Mouse (Mus musculus): ENCODE measurements around the gene Cacng2. TPM values are rescaled to one million over a fixed set of nuclear protein-coding genes. Genes with fewer than 3 reads are reported as not detected.
A peak's percentile ranks its signal among the peaks of the same experiment; 100 is the strongest.
"Not testable (repeated sequence)": the region's sequence is repeated elsewhere in the genome, so short reads cannot be mapped to it uniquely, and the experiment has no call there.

Gene Cacng2
- polyA plus RNA-seq, 1 experiment, result not detected

DNA sequence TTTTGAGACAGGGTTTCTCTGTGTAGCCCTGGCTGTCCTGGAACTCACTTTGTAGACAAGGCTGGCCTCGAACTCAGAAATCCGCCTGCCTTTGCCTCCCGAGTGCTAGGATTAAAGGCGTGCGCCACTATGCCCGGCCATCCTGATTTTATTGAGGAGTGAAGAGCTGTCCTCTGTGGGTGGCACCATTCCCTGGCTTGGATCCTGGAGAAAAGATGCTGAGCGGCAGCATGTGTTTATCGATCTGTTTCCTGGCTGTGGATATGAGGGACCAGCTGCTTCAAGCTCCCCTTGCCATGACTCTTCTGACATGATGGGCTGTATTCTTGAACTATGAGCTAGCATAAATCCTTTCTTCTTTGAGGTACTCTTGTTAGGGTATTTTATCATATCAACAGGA is 111.6 kb downstream of the Cacng2 start:
- not testable (repeated sequence) for H3K4me3 ChIP-seq (ENCODE audit: insufficient read depth, low read depth, low read length); H3K4me1 ChIP-seq (ENCODE audit: control insufficient read depth, insufficient read depth, insufficient read length, low read length); H3K27ac ChIP-seq (replicated peaks; ENCODE audit: low read depth, low read length)

DNA sequence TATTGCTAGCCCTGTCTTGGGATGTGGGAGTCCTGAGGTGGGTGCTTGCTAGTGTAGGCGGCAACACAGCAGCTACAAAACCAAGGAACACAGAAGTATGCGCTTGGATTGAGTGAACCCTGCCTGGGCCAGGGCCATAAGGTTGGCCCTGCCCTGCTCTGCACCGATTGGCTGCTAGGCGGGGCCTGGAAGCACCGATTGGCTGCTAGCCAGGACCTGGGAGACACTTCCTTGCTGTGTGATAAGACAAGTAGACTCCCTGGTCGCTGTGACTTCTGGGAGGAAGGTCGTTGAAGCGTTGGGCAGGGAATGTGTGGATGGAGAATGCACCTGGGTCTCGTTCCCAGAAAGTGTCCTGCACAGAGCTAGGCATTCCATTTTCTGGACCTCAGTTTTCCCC is 115.9 kb downstream of the Cacng2 start:
- no peak overlapping the region for H3K27ac ChIP-seq (replicated peaks; ENCODE audit: low read depth, low read length)
- H3K4me3 ChIP-seq (ENCODE audit: insufficient read depth, low read depth, low read length), result no peak overlapping the region
- H3K4me1 ChIP-seq (ENCODE audit: control insufficient read depth, insufficient read depth, insufficient read length, low read length), result no peaks in the 10 kb centered on the region

DNA sequence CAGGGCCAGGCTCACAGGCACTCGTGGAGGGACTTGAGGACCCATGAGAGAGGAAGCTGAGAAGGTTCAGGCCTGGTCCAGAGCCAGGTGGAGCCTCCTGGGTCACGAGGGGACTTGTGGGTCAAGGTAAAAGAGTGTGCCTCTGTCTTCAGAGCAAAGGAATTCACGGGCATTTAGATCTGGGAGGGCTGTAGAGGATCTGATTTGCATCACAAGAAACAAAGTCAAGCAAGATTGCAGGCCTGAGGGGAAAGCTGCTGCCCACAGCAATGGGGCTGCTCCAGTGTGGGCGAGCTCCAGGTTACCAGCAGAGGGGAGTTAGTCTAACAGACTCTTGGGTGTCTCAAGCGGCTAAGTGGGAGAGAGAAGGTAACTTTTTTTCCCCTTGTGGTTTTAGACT is 118.4 kb downstream of the Cacng2 start:
- Histone ChIP-seq H3K4me3 (ENCODE audit: insufficient read depth, low read depth, low read length) (no peak overlapping the region), H3K27ac (replicated peaks; ENCODE audit: low read depth, low read length) (no peak overlapping the region)

DNA sequence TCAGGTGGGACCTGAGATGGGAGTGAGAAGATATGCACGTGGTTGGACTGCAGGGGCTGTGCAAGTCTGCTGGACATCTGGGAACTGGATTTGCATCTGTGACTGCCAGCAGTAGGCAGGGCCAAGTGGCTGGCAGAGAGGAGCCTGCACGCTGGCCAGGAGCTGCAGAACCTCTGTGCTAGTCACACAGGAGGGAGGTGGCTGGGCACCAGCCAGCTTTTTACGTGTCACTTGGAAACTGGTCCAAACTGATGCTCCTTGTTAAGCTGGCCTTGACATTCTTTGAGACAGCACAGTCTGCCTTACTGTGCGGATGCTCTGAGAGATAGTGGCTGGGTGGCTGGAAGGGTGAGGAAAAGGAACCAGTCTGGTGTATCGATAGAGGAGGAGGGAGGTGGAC is 131.3 kb downstream of the Cacng2 start:
- no peak overlapping the region for H3K4me3 ChIP-seq (ENCODE audit: insufficient read depth, low read depth, low read length)
- H3K4me1 ChIP-seq (ENCODE audit: control insufficient read depth, insufficient read depth, insufficient read length, low read length), result no peaks in the 10 kb centered on the region
- no peak overlapping the region for H3K27ac ChIP-seq (replicated peaks; ENCODE audit: low read depth, low read length)

More for the DNA sequence above, 118.4 kb downstream of the Cacng2 start:
- no peaks in the 10 kb centered on the region for H3K4me1 ChIP-seq (ENCODE audit: control insufficient read depth, insufficient read depth, insufficient read length, low read length)

DNA sequence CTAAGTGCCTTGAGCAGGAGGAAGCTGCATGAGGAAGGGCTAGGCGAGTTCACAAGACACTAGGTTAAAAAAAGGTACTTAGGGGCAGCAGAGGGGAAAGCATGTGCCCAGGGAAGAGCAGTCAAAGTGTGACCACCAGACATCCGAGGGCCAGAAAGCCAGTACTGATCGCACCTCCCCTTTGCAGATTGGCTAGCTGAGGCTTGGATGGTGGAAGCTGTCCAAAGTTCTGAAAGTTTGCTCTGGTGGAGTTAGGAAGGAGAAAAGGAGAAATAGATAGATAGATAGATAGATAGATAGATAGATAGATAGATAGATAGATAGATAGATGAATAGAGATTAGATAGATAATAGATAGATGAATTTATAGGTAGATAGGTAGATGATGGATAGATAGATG is 136.4 kb downstream of the Cacng2 start:
- Histone ChIP-seq H3K4me1 (ENCODE audit: control insufficient read depth, insufficient read depth, insufficient read length, low read length) (no peaks in the 10 kb centered on the region), H3K27ac (replicated peaks; ENCODE audit: low read depth, low read length) (no peak overlapping the region), H3K4me3 (ENCODE audit: insufficient read depth, low read depth, low read length) (no peak overlapping the region)

DNA sequence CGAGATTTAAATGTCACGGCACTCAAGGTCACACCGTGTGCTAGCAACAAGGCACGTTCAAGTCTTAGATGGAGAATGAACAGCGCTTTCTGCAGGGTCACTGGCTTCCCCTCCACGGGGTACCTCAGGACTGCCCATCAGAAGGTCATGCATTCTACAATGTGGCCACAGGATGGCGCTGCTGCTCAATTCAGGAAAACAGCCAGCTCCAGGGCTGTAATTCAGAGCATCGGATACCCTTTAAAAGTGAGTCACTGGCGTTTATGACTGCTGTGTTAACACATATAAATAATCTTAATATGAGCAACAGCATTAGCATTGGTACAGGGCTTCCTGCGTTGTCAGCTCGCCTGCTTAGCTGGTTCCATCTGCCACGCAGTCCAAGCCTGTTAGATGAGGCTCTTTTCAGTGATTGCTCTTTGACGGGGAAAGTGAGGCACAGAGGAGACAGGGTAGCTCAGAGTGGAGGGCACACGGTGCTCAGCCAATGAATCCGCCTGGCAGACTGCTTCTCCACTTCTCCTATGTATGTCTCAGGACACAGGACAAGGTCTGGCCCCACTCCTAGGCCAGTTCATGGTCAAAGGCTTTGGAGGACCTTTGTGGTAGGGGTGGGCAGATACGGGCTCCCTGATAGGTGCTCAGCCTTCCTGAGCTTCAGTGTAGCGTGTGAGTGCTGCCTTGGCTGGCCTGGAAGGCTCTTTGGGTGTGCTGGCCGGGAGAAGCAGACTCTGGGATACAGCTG is 137.5 kb downstream of the Cacng2 start:
- no peak overlapping the region for H3K4me3 ChIP-seq (ENCODE audit: insufficient read depth, low read depth, low read length)
- H3K27ac ChIP-seq (replicated peaks; ENCODE audit: low read depth, low read length), result no peak overlapping the region
- H3K4me1 ChIP-seq (ENCODE audit: control insufficient read depth, insufficient read depth, insufficient read length, low read length), result no peaks in the 10 kb centered on the region

DNA sequence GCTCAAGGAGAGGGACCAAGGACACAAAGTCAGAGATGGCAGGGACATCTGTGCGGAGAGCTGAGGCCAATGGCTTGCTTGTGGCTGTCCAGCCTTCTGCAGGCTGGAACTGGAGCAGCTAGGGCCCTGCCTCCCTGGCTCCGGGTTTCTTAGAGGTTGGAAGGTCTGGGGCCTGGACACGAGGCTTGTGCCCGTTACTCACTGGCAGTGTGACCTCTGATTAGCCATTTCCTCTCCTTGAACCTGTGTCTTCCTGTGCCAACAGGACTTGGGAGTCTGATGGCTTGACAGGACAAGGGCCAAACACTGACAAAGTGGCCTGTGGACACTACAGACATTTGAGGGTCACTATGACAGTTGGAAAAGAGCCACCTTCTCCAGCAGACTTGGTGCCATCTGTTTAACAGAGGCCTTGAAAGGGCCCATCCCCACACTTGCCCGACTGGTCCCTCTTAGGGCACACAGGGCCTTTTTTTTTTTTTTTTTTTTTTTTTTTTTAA is 138.6 kb downstream of the Cacng2 start:
- Histone ChIP-seq H3K4me1 (ENCODE audit: control insufficient read depth, insufficient read depth, insufficient read length, low read length) (no peaks in the 10 kb centered on the region), H3K27ac (replicated peaks; ENCODE audit: low read depth, low read length) (no peak overlapping the region), H3K4me3 (ENCODE audit: insufficient read depth, low read depth, low read length) (no peak overlapping the region)

DNA sequence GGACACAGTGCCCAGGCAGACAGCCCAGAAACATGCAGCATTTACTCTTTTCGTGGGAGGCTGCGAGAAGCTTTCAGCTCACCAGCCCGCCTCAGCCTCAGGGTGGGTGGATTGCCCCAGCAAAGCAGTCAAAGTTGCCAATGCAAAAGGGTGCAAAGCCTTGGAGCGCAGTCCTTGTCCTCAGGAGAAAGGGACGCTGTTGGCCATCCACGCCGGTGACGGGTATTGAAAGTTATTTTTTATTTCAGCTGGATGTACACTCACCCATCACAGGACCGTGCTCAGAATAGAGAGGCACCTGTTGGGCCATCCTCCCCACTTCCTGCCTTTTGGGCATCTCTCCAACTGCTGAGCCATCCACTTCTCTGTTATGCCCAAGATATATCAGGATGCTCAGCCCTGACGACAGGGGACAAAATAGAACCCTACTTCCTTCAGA is 140.4 kb downstream of the Cacng2 start:
- Histone ChIP-seq H3K4me3 (ENCODE audit: insufficient read depth, low read depth, low read length) (no peak overlapping the region), H3K27ac (replicated peaks; ENCODE audit: low read depth, low read length) (no peak overlapping the region), H3K4me1 (ENCODE audit: control insufficient read depth, insufficient read depth, insufficient read length, low read length) (no peaks in the 10 kb centered on the region)

DNA sequence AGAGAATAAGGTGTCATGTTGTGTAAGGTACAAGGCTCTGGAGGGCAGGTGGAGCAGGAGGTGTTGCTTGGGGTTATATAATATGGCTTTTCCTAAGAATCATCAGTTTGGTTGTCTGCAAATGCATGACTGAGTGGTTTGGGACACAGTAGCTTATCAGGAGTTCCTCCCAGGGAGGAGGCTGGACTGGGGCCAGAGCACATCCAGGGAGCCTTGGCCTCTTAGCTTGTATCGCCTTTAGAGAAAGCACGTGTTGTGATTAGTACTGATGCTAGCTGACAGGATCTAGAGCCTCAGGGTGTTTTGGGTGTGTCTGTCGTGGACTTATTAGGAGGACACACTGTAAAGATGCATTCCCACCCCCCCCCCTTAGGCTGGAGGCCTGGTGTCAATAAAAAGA is 142.2 kb downstream of the Cacng2 start:
- no peak overlapping the region for H3K4me3 ChIP-seq (ENCODE audit: insufficient read depth, low read depth, low read length)
- H3K27ac ChIP-seq (replicated peaks; ENCODE audit: low read depth, low read length), result no peak overlapping the region
- no peaks in the 10 kb centered on the region for H3K4me1 ChIP-seq (ENCODE audit: control insufficient read depth, insufficient read depth, insufficient read length, low read length)

DNA sequence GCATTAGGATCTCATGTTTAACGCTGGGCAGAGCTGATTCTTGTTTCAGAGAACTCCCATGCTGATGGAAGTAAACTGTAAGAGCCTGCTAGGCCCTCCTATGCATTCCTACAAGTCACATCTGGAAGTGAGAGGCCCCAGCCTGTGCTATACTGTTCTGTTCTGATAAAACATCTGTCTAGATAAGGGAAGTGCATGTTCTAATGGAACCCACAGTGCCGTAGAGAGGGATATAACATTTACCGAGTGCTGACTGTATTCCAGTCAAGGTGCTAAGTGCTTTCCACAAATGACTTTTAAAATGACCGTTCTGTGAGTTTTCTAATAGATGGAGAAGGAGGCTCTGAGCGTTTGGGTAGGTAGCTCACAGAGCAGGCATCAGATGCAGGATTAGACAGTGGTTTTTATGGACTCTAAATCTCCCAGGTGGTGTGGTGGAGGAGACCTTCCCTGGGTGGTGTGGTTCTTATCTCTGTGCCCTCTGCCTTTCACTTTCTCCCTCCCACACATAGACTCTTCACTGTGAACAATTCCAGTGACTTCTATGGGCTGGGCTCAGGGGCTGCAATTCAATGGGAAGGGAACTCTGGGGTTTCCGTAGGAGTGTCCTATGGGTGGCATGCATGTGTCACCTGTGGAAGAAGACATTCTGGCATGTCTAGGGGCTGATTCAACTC is 145.5 kb downstream of the Cacng2 start:
- Histone ChIP-seq H3K27ac (replicated peaks; ENCODE audit: low read depth, low read length) (no peak overlapping the region), H3K4me3 (ENCODE audit: insufficient read depth, low read depth, low read length) (no peak overlapping the region), H3K4me1 (ENCODE audit: control insufficient read depth, insufficient read depth, insufficient read length, low read length) (peaks cover 3% of the 10 kb centered on the region)

DNA sequence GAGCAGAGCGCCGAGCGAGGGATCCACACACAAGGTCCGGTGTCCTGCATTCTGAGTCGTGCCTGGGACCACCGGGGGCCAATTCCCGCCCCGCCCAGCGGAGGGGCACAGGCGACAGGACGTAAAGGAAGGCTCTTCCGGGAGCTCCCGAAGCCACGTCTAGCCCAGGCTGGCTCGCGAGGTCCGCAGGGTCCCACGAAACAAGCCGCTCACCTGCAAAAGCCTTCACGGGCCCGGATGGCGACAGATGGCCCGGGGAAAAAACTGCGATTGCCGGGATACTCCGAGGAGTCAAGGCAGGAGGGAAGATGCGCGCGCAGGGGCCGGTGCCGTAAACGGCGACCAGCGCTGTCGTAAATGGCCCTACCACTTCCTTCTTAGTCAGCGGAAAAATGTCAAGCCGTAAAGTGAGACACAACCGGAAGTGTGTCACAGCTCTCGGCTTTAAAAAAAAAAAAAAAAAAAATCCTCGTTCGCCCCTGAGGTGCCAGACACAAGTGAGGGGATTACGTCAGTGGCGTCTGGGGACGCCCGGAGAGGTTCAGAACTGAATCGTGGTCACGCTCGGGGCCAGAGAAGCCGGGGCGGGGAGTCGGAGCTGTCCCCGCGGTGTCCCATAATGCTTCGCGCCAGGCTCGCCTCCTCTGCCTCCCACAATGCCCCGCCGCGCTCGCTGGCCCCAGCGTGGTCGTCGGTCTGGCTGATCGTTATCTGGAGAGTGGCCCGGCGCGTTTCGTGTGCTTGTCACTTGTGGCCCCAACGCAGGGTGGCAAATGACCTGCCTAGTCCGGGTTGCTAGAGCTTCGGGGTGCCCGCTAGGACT is 149.1 kb downstream of the Cacng2 start, which contains the start of gene Eif3d:
Gene Eif3d, minus strand, starts transcription at position 344 of the 823 bp plus-strand sequence.
- H3K4me3 ChIP-seq (ENCODE audit: insufficient read depth, low read depth, low read length), result peak within 1 kb of the TSS; percentile 97
- peak within 1 kb of the TSS; percentile 97 for H3K27ac ChIP-seq (replicated peaks; ENCODE audit: low read depth, low read length)
- H3K4me1 ChIP-seq (ENCODE audit: control insufficient read depth, insufficient read depth, insufficient read length, low read length), result peaks cover 6% of the 10 kb centered on the region

DNA sequence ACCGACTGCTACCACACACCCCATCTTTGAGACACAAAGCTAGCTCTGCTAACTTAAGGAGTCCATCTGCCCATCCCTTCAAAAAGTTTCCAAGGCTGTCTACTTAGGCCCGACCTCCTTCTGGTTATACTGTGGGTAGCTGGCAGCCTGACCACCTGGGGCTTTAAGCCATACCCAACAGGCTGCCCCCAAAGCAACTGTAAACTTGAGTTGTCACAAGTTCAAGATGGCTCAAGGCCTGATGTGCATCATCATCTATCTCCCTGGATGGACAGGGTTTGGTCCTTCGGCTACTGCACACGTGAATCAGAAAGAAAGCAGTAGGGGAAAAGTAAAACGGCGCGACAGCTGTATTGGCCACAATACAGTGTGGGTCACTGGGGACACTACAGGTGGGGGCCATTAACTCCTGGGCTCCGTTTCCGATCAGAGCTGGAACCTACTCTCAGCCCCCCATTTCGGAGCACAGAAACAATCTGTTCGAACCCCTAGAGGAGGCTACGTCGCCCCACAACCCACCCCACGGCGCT is 149.8 kb downstream of the Cacng2 start:
- Histone ChIP-seq H3K4me1 (ENCODE audit: control insufficient read depth, insufficient read depth, insufficient read length, low read length) (peaks cover 6% of the 10 kb centered on the region), H3K27ac (replicated peaks; ENCODE audit: low read depth, low read length) (peak overlapping the region; percentile 75), H3K4me3 (ENCODE audit: insufficient read depth, low read depth, low read length) (peak overlapping the region; percentile 97)

DNA sequence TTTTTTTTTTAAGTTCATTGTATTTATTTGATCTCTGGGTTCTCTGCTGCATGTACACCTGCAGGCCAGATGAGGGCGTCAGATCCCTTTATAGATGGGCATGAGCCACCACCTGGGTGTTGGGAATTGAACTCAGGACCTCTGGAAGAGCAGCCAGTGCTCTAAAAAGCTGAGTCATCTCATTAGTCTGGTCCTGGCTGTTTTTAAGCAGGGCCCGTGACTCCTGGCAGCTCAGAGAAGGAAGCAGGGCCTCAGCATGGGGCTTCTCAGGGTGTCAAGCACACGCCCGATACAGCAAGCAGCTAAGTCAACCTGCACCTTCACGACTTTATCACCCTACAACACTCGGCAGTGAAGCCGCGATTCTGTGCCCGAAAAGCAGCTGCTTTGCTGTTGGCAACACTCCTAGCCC is 154.7 kb downstream of the Cacng2 start:
- Histone ChIP-seq H3K4me1 (ENCODE audit: control insufficient read depth, insufficient read depth, insufficient read length, low read length) (peaks cover 3% of the 10 kb centered on the region; the same call in 1 of the 2 replicates), H3K4me3 (ENCODE audit: insufficient read depth, low read depth, low read length) (no peak overlapping the region), H3K27ac (replicated peaks; ENCODE audit: low read depth, low read length) (no peak overlapping the region)

DNA sequence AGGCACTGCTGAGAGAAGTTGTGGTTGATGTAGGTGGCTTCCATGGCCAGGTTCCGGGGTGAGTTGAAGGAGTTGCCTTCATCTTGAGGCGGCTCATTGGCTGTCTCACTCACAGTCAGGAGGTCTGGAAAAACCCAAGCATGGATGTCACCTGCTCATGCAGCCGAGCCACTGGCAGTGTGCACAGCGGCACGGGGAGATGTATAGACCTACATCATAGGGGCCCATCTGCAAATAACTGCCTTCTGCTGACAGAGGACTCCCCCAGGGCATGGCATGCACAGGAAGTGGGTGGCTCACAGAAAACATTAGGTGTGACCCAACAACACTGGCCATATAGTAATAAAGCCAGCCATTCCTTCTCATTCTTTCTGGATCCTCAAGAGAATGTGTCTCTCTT is 157.4 kb downstream of the Cacng2 start:
- no peak overlapping the region for H3K4me3 ChIP-seq (ENCODE audit: insufficient read depth, low read depth, low read length)
- H3K27ac ChIP-seq (replicated peaks; ENCODE audit: low read depth, low read length), result no peak overlapping the region
- H3K4me1 ChIP-seq (ENCODE audit: control insufficient read depth, insufficient read depth, insufficient read length, low read length), result no peaks in the 10 kb centered on the region

DNA sequence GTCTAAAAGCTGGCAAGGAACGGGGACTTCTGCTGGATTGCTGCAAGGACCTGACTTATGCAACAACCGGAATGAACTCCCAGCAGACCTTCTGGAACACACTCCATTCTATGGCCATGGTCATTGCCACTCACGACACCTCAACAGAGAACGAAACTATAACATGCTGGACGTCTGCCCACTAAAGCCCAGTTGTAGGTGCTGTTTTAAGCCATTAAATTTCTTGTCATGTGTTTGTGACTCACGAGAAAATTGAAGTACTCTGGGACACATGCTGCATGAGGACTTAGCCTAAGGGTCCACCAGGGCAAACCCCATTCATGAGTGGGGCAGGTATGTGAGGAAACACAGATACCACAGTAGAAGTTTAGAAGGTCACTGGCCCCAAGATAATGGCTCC is 159.1 kb downstream of the Cacng2 start:
- no peak overlapping the region for H3K4me3 ChIP-seq (ENCODE audit: insufficient read depth, low read depth, low read length)
- H3K4me1 ChIP-seq (ENCODE audit: control insufficient read depth, insufficient read depth, insufficient read length, low read length), result peaks cover 2% of the 10 kb centered on the region; the same call in 1 of the 2 replicates
- no peak overlapping the region for H3K27ac ChIP-seq (replicated peaks; ENCODE audit: low read depth, low read length)

Data from brown adipose tissue, adult 24 weeks (tissue).